ENCODE assay signal across 12 mouse cellular contexts in genomic region chr11:12394151-12394550, GRCm38 (mm10).
DNase-seq lines count a peak whose midpoint lies in the region; ATAC-seq and TF ChIP-seq lines count a peak whose summit lies in the region.
"Had no signal": no experiment of that assay in that cellular context is flagged by ENCODE, and none has a peak within 500 bp of the region (broad histone marks: within the 10 kb centered on the region; RNA-seq: fewer than 3 reads in every experiment).

No protein-coding gene starts in this region.

- no peak for DNase-seq in frontal cortex, postnatal 25 days (ENCODE audit: low spot score in 2 of 2)
- peak; percentile 38 for DNase-seq in Patski (ENCODE audit: low read depth, low spot score)
- DNase-seq in lung, postnatal 25 days (ENCODE audit: low spot score), result peak; percentile 10
- DNase-seq in thymus, adult 18-20 months, result no peak
- DNase-seq in hindbrain, embryonic 11.5 days (ENCODE audit: low spot score), result no peak
- DNase-seq: adrenal gland, adult 2 months; retina, postnatal 1 day had no signal

- WGBS in heart, embryonic 16.5 days, result 30% methylated on average over 3 of the region's 3 CpGs
- 77% methylated on average over 3 of the region's 3 CpGs for WGBS in hindbrain, embryonic 12.5 days
- 78% methylated on average over 3 of the region's 3 CpGs for WGBS in hindbrain, embryonic 11.5 days

- no peak overlapping the region for H3K4me3 ChIP-seq in heart, embryonic 16.5 days (ENCODE audit: low read length)
- no peak overlapping the region for H3K4me3 ChIP-seq in hindbrain, embryonic 12.5 days
- H3K4me3 ChIP-seq in hindbrain, embryonic 11.5 days (ENCODE audit: low read depth, low read length), result no peak overlapping the region
- H3K4me3 ChIP-seq: limb, embryonic 13.5 days had no signal

- H3K9me3 ChIP-seq in heart, embryonic 16.5 days (replicated peaks; ENCODE audit: control insufficient read depth, low read length), result no peaks in the 10 kb centered on the region
- H3K9me3 ChIP-seq in hindbrain, embryonic 12.5 days (replicated peaks), result no peaks in the 10 kb centered on the region
- no peaks in the 10 kb centered on the region for H3K9me3 ChIP-seq in hindbrain, embryonic 11.5 days (ENCODE audit: control insufficient read depth, low read length)
- H3K9me3 ChIP-seq: limb, embryonic 13.5 days had no signal

- POLR2A ChIA-PET in Patski (lab: Charles Lee), result interaction anchor here (0.7 kb wide), 1 partner anchor 18 kb away, joined by 4 read pairs; no protein-coding TSS in a partner anchor

- no peak overlapping the region for H3K4me2 ChIP-seq in heart, embryonic 16.5 days (ENCODE audit: low read depth, low read length)
- H3K4me2 ChIP-seq in hindbrain, embryonic 12.5 days (replicated peaks), result no peak overlapping the region
- H3K4me2 ChIP-seq in hindbrain, embryonic 11.5 days (replicated peaks; ENCODE audit: low read depth, low read length), result no peak overlapping the region
- H3K4me2 ChIP-seq: limb, embryonic 13.5 days had no signal

- H3K27me3 ChIP-seq in Patski, result no peaks in the 10 kb centered on the region
- no peaks in the 10 kb centered on the region for H3K27me3 ChIP-seq in heart, embryonic 16.5 days (ENCODE audit: control insufficient read depth, insufficient read depth, low read length)
- H3K27me3 ChIP-seq in hindbrain, embryonic 12.5 days, result no peaks in the 10 kb centered on the region
- no peaks in the 10 kb centered on the region for H3K27me3 ChIP-seq in hindbrain, embryonic 11.5 days (ENCODE audit: control insufficient read depth, insufficient read depth, low read length)

- peak overlapping the region; percentile 77 for H3K27ac ChIP-seq in heart, embryonic 16.5 days (ENCODE audit: low read length)
- no peak overlapping the region for H3K27ac ChIP-seq in hindbrain, embryonic 12.5 days
- H3K27ac ChIP-seq in hindbrain, embryonic 11.5 days (ENCODE audit: low read depth, low read length), result no peak overlapping the region
- H3K27ac ChIP-seq: limb, embryonic 13.5 days had no signal

- in situ Hi-C loops in Patski (cut with MboI; ENCODE audit: low pct_unique_long_range_greater_than_20kb), result loop anchor here (5.0 kb wide), 1 partner anchor 78 kb away; no protein-coding TSS in a partner anchor

- peak; percentile 96 for ATAC-seq in frontal cortex, adult (ENCODE audit: low TSS enrichment)
- ATAC-seq in Patski, result peak; percentile 92
- ATAC-seq in heart, embryonic 16.5 days (replicated peaks; ENCODE audit: extremely low read depth, insufficient read depth, low FRiP score), result peak; percentile 87
- ATAC-seq in hindbrain, embryonic 12.5 days (ENCODE audit: low FRiP score), result no peak
- ATAC-seq in hindbrain, embryonic 11.5 days (ENCODE audit: low FRiP score), result no peak
- ATAC-seq: hindbrain, embryonic 16.5 days had no signal

- no peak for TF ChIP-seq CTCF in Patski (IDR thresholded peaks at IDR 0.05)

- no peaks in the 10 kb centered on the region for H3K36me3 ChIP-seq in heart, embryonic 16.5 days (ENCODE audit: control insufficient read depth, insufficient read depth)
- no peaks in the 10 kb centered on the region for H3K36me3 ChIP-seq in hindbrain, embryonic 12.5 days
- no peaks in the 10 kb centered on the region for H3K36me3 ChIP-seq in hindbrain, embryonic 11.5 days (ENCODE audit: control insufficient read depth, insufficient read depth, low read length)
- H3K36me3 ChIP-seq: limb, embryonic 13.5 days had no signal

- CTCF ChIA-PET in Patski (lab: Charles Lee), result interaction anchor here (0.7 to 1.0 kb wide), 2 partner anchors 79 to 147 kb away, joined by 3 read pairs; no protein-coding TSS in a partner anchor

- peaks cover 30% of the 10 kb centered on the region for H3K4me1 ChIP-seq in heart, embryonic 16.5 days (ENCODE audit: control insufficient read depth, insufficient read depth, low read length)
- H3K4me1 ChIP-seq in hindbrain, embryonic 12.5 days, result no peaks in the 10 kb centered on the region
- H3K4me1 ChIP-seq in hindbrain, embryonic 11.5 days (replicated peaks; ENCODE audit: control insufficient read depth, insufficient read depth, low read length), result no peaks in the 10 kb centered on the region

- H3K9ac ChIP-seq in heart, embryonic 16.5 days (ENCODE audit: low read length), result no peak overlapping the region
- no peak overlapping the region for H3K9ac ChIP-seq in hindbrain, embryonic 12.5 days
- no peak overlapping the region for H3K9ac ChIP-seq in hindbrain, embryonic 11.5 days (ENCODE audit: low read depth, low read length)
- H3K9ac ChIP-seq: limb, embryonic 13.5 days had no signal

Comparison
In these comparisons a context has a peak if more than half of its experiments do, and no peak if none do; other contexts are left out.
1. ATAC-seq: peak in frontal cortex, adult (single experiment), Patski (single experiment) and heart, embryonic 16.5 days (single experiment); none in hindbrain, embryonic 12.5 days (single experiment) and hindbrain, embryonic 11.5 days (single experiment).
2. DNase-seq: peak in Patski (single experiment) and lung, postnatal 25 days (single experiment); none in frontal cortex, postnatal 25 days (0 of 2), thymus, adult 18-20 months (0 of 2) and hindbrain, embryonic 11.5 days (single experiment).